Mouse (Mus musculus) brain, embryonic 14.5 days (tissue): ENCODE measurements at regions not wholly inside any gene's neighbourhood (a gene's known extent, or its start where the extent isn't known, plus 50 kb on each side); places are given as distances from the start of the nearest gene placed in this dataset.

Experiments
- DNase-seq: peaks from one replicate; pipeline ENCODE4 v3.0.0-alpha.2; 2011; ENCODE audit warnings: low read depth
- CTCF ChIP-seq: fragments of 200-500 bp; IDR thresholded peaks from 2 replicates; pipeline ENCODE4 v1.5.1; 2012; ENCODE audit warnings: inconsistent platforms, mild to moderate bottlenecking, moderate library complexity, borderline replicate concordance; ENCODE audit not compliant: insufficient read depth, insufficient read length; ENCODE audit errors: extremely low read depth
- POLR2A ChIP-seq: fragments of 200-500 bp; IDR thresholded peaks from 2 replicates; pipeline ENCODE4 v1.6.1; 2012; ENCODE audit warnings: mild to moderate bottlenecking, inconsistent platforms, borderline replicate concordance; ENCODE audit not compliant: poor library complexity, insufficient read depth, insufficient read length, severe bottlenecking; ENCODE audit errors: extremely low read depth

GRCm38 (mm10) chr3:103496683-103497082 is 78.3 kb upstream of the Syt6 start:
- TF ChIP-seq CTCF (no peak), POLR2A (no peak)
- DNase-seq, result no peak

GRCm38 (mm10) chr3:103497696-103498095 is 77.3 kb upstream of the Syt6 start:
- TF ChIP-seq CTCF (no peak), POLR2A (no peak)
- no peak for DNase-seq

GRCm38 (mm10) chr3:103498458-103498857 is 76.6 kb upstream of the Syt6 start:
- no peak for DNase-seq
- TF ChIP-seq CTCF (no peak), POLR2A (no peak)

GRCm38 (mm10) chr3:103499801-103500200 is 75.2 kb upstream of the Syt6 start:
- TF ChIP-seq POLR2A (no peak), CTCF (no peak)

GRCm38 (mm10) chr3:103500366-103500765 is 74.7 kb upstream of the Syt6 start:
- no peak for TF ChIP-seq POLR2A
- TF ChIP-seq CTCF, result no peak

More at GRCm38 (mm10) chr3:103499801-103500200, 75.2 kb upstream of the Syt6 start:
- no peak for DNase-seq

GRCm38 (mm10) chr3:103504160-103504559 is 70.9 kb upstream of the Syt6 start:
- peak; percentile 38 for DNase-seq

More at GRCm38 (mm10) chr3:103500366-103500765, 74.7 kb upstream of the Syt6 start:
- no peak for DNase-seq

GRCm38 (mm10) chr3:103513411-103513810 is 61.6 kb upstream of the Syt6 start:
- TF ChIP-seq CTCF (no peak), POLR2A (no peak)
- DNase-seq, result no peak

More at GRCm38 (mm10) chr3:103504160-103504559, 70.9 kb upstream of the Syt6 start:
- no peak for TF ChIP-seq CTCF
- no peak for TF ChIP-seq POLR2A

GRCm38 (mm10) chr3:103514061-103514460 is 61.0 kb upstream of the Syt6 start:
- no peak for TF ChIP-seq CTCF
- no peak for TF ChIP-seq POLR2A
- no peak for DNase-seq

GRCm38 (mm10) chr3:103515946-103516345 is 59.1 kb upstream of the Syt6 start:
- TF ChIP-seq CTCF (no peak), POLR2A (no peak)
- no peak for DNase-seq

- TF ChIP-seq CTCF, result no peak
- TF ChIP-seq POLR2A, result no peak
- DNase-seq, result peak; percentile 45
Measured at GRCm38 (mm10) chr3:103517376-103518304, 57.4 kb upstream of the Syt6 start.

GRCm38 (mm10) chr3:103518624-103519023 is 56.4 kb upstream of the Syt6 start:
- DNase-seq, result peak; percentile 66
- TF ChIP-seq CTCF (no peak), POLR2A (no peak)
